Mouse (Mus musculus) leukemia stem cell, adult 10-12 weeks (primary cell): ENCODE measurements around the gene 4921504E06Rik. TPM values are rescaled to one million over a fixed set of nuclear protein-coding genes. Genes with fewer than 3 reads are reported as not detected.

Experiments used
- polyA plus RNA-seq: library from polyadenylated mRNA; stranded (reverse); fragments of >175 nt; gene quantifications from 2 replicates; pipeline ENCODE4 v1.2.3, GENCODE M21; 2012; ENCODE audit warnings: low replicate concordance

Gene 4921504E06Rik
- not detected in 2 replicates for polyA plus RNA-seq

GRCm38 (mm10) chr2:19553821-19554592 lies at the start of gene 4921504E06Rik:
TSS of gene 4921504E06Rik (minus strand) at chr2:19553914.

DNA sequence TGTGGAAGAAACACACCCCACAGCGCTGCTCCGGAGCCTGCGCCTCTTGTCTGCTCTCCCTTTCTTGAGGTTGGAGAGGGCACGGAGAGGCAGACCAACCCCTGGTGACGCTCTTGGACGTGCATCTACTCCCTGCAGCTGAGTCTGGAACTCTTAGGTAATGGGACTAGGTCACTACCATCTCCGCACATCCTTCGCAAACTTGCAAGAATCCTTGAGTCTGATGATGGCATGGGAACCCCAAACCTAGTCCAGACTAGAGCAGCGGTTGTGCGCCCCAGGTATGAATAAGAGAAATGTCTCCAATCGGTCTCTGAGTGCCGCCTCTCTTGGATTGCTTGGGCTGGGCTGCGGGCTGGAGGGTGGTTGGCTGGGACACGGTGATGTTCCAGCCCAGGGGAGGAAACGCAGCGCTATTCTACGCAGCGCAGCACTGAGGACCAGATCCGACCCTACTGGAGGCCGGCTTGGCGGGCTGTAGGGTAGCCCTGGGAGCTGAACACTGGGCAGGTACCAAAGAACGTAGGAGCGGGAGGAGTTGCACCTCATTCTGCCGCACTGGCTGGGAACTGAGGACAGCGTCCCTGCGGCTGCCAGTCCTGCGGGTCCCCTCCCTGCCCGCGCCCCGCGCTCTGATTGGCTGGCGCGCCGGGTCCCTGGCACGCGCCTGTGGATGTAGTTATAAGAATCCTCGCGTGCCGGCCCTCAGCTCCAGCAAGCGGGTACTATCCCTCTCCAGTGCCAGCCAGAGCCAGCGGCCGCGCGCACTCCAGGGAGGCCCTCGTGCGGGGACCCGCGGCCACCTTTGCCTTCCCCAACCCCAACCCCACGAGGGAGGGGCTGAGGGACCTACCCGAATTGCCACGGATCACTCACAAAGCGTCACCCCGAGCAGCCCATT lies 108.5 kb downstream of the 4921504E06Rik start, which contains the start of gene Ptf1a:
Ptf1a (plus strand) TSS at position 733 of the 901 bp plus-strand sequence.

Other genes starting within 250 kb of the 4921504E06Rik start
- gene Msrb2, start 182.5 kb downstream of the 4921504E06Rik start, polyA plus RNA-seq = 10.6 and 14.8 TPM in 2 replicates
- not detected in 2 replicates for gene Ptf1a, start 108.3 kb downstream of the 4921504E06Rik start, polyA plus RNA-seq
- 7.2 and 20.6 TPM in 2 replicates for gene Otud1, start 103.8 kb upstream of the 4921504E06Rik start, polyA plus RNA-seq